Mouse (Mus musculus) thymus, postnatal 0 days (tissue): ENCODE measurements around the gene Stx6. TPM values are rescaled to one million over a fixed set of nuclear protein-coding genes. Genes with fewer than 3 reads are reported as not detected.

Source experiments
- DNase-seq: peaks from one replicate; pipeline ENCODE4 v3.0.0-alpha.2; 2015; ENCODE audit warnings: low spot score
- polyA plus RNA-seq: library from polyadenylated mRNA; unstranded; fragments of >200 nt; fragmentation: Nextera tagmentation; extraction: Ambion mirVana; gene quantifications from 2 replicates; pipeline ENCODE4 v1.2.1, GENCODE M21; 2015

Stx6 gene
- polyA plus RNA-seq, 1 experiment from 2014 or later = 150 TPM

DNA sequence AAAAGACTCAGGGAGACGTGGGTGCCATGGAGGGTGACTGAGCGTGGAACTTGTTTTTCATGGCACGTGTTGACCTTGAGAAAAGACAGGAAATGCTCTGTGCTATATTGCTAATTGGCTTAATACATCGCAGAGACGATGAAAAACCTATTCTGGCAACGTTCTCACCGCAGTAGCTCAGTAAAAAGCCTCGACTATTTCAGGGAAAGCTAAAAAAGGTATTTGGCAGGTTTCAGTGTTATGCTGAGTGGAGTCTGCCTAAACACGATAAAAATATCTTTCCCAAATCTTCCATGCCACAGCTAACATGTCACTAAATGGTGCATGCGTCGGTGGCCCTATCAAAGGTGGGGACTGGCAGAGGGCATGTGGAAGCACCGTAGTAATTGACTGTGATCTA, 94.6 kb downstream of the Stx6 start:
- DNase-seq = no peak

DNA sequence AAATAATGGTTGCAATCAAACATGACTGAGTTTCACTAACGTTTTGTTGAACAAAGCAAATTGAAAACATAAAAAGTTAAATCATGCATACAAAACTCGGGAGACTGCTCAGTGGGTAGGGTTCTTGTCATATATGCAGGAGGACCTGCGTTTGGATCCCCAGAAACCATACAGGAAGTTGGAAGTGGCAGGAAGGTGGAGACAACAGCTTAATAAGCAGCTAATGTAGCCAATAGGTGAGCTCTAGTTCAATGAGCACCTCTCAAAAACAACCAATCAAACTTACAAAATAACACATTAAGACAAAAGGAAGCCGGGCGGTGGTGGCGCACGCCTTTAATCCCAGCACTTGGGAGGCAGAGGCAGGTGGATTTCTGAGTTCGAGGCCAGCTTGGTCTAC, 95.8 kb downstream of the Stx6 start:
- no peak for DNase-seq

Other genes starting within 250 kb of the Stx6 start
- gene Ier5, start 59.1 kb upstream of the Stx6 start, polyA plus RNA-seq = 6.4 and 10.8 TPM in 2 replicates
- 31.1 and 34.0 TPM in 2 replicates for gene Mr1, start 11.9 kb upstream of the Stx6 start, polyA plus RNA-seq
- 2.3 and 2.8 TPM in 2 replicates for gene BC034090, start 85.7 kb downstream of the Stx6 start, polyA plus RNA-seq